Mouse (Mus musculus): Measurements from ENCODE around the gene Pafah2. TPM values are rescaled to one million over a fixed set of nuclear protein-coding genes. Genes with fewer than 3 reads are reported as not detected.

The Pafah2 gene
- polyA plus RNA-seq (2017; shearing (Covaris generic)), result under 1 TPM; 0.70 to 0.90 TPM

DNA sequence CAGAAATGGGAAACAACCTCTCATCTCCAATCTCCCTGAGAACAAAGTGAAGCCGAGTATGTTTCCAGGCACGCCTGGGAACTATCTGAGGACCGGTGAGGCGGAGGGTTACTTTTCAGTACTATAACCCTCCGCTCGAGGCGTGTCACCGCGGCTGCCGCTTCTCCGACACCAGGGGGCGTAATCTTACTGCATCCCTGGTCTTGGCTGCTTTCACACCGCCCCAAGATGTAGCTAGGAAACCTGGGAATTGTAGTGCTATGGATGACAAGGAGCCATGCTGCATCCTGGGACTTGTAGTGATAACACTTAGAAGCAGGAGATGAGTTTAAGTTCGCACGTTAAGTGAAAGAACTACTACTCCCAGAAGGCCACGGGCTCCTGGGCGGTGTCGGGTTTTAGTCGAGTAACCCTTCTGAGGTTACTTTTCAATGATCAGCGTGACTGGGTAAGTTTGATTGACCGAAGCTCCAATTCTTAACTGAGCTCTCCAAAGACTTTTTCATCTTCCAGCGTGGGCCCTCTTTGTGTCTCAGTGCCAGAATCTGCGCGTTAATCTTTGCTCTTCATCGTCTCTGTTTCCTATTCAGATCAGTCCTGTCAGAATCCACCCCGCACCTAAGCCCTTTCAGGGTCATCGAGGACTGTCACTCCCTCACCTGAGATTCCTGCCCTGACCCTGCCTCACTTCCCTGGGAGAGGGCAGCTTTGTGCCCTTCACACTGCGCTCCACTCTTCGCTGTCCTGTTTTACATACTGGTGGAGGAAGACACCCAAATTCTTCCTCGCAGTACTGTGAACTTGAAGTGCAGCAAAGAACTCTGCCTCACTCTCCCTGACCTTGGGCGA lies at the start of gene Pafah2:
Gene Pafah2 (plus strand): TSS at position 344 of the 849 bp plus-strand sequence.
- ATAC-seq, result peak; percentile 100

DNA sequence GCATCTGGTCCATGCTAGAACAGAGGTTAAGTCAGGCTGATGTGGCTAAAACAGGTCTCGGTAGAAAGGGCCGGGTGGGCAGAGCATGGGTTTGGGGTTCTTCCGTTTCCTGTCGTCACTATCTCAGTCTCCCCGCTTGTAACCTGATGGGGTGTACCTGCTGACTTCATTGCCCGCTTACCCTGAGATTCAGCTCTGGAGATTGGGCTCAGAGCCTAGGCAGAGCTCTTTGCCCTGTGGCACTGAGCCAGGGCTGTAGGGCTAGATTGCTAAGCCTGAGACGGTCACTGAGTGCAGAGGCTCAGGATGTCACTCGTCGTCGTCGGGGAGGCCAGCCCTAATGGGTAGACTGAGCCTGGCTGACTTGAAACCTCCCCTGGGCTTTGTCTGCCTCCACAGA lies 48.0 kb upstream of the Pafah2 start:
- no peak for ATAC-seq

DNA sequence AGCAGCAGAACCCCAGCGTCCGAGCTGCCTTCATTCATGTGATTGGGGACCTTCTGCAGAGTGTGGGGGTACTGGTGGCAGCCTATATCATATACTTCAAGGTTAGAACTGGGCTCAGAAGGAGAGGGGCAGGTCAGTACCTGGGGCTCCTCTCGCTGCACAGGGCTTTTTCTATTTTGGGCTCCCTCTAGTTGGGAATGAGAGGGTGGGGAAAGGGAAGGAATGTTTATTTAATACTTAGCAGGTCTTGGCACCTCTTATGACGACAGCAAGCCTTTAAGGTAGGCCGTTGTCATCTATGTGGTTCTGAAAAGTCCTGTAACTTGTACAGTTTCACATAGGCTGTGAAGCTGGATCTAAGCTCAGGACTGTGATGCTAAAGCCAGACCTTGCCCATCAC lies 47.6 kb upstream of the Pafah2 start:
- no peak for ATAC-seq

DNA sequence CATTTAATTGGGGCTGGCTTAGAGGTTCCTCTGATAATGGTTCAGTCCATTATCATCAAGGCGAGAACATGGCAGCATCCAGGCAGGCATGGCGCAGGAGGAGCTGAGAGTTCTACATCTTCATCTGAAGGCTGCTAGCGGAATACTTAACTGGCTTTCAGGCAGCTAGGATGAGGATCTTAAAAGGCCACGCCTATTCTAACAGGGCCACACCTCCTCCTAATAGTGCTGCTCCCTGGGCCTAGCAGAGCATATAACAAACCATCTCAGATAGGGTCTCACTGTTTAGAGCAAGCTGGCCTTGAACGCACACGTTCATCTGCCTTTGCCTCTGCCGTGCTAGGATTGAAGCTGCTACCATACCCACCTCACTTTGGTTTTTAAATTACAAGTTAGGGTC lies 46.3 kb upstream of the Pafah2 start:
- no peak for ATAC-seq

DNA sequence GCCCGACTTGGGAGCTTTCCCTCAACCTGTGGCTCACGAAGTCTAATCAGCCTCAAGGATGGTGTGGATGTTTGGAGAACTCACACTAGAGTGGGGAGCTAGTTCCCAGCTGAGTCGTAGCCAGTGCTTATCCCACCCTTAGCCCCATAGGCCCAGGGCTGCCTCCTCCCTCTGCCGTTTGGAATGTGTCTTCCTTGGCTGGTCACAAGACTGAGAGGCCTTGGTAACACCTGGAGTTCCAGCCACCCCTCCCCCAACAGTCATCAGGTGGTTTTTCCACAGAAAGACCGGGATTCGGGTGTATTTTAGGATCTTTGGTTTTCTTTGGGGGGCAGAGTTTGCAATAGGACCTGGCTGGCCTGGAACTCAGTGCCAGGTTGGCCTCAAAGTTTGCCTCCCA lies 45.5 kb upstream of the Pafah2 start:
- no peak for ATAC-seq

DNA sequence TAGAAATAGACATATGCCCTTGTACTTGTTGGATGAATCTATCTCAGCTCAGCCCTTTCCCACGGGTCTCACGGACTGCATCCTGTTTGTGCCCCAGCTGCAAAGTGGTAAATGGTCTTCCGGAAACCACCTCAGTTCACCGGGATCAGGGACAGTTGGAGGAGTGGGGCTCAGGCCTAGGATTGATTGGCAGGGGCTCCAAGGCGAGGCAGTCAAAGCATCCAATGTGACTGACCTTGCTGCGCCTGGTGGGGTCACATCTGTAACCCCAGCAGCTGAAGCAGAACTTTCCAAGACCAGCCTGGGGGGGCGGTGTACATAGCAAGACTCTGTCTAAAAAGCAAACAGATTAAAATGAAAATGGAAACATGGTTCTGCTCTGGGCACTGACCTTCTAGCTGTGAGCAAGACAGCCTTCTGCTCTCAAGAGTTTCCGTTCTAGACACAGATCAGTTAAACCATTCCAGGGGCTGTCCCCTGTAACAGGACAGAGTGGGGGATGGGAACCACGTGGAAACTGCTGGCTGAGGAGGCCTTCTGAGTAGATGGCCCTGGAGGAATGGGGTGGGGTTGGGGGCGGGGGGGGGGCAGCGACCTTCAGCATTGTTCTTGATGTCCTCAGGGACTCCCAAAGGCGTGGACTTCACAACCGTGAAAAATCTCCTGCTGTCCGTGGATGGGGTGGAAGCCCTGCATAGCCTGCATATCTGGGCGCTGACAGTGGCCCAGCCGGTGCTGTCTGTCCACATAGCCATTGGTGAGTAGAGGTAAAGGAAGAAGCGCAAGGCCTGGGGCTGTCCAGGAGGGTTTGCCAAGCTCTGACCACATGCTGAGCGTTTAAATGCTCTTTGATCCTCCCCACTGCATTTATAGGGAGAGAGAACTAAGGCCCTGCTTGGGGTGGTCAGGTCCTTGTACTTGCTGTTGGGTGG lies 44.5 kb upstream of the Pafah2 start:
- ATAC-seq, result peak; percentile 29

DNA sequence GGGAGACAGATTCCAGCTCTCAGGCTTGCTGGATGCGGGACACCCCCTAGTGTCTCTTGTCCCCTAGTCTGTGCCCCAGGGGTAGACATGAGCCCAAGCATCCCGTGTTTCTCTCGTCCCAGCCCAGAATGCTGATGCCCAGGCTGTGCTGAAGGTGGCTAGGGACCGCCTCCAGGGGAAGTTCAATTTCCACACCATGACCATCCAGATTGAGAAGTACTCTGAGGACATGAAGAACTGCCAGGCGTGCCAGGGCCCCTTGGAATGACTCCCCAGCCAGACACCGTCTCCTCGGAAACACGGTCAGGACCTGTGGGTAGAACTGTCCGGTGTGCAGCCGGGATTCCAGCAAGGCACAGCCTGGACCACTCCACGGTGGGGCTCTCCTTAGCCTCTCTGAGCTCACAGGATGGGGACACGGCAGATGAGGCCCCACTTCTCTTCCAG lies 43.8 kb upstream of the Pafah2 start:
- ATAC-seq, result no peak

DNA sequence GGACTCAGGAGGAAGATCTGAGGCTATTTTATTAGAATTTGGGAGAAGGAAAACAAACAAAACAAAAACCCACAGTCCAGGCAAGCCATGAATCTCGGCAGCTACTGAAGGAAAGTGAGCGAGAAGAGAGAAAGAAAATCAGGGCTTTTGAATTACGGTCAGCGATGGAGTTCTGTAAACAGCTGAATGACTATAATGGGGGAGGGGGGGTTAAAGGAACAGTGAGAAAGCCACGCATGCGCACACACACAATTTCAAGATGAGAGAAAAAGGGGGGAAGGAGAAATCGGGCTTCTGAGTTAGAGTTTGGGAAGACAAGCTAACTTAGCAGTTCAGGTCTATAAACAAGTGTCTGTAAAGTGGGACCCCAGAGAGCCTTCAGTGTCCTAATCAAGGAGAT lies 43.2 kb upstream of the Pafah2 start:
- no peak for ATAC-seq

DNA sequence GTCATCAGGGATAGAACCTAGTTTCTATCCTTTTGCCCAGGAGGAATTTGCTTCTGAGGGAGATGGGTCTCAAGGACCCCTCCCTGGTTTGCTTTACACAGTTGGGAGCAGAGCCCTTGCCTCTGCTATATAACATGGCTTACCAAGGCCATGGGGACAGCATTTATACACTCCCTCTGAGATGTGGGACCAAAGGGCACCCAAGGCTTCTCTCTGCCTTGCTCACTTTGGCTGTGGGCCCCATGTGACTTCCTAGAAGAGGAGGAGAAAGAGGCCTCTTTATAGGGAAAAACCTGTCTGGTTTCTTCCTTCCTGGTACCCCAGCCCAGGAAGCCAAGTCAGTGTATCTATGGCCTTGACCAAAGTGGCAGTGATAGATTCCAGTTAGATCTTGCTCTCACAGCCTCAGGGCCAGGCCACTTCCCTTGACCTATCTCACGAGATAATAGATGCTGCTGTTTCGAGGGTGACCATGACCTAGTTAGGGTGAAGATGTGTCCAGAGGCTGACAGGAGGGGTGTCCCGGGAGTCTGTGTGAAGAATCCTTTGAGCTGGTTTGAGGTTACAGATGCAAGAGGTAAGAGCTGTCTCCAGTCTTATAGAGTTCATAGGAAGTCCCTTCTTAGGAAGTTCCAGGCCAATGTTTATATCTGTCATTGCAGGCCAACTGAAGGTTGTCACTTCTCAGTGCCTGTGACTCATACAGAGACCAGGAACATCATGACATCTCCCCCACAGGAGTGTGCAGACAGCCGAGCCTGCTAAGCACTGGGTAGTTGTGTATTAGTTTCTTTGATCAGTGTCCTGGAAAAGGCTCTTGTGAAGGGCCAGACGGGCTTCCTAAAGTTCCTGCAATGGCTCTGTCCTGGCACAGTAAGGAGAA lies 42.4 kb upstream of the Pafah2 start:
- peak; percentile 28 for ATAC-seq

DNA sequence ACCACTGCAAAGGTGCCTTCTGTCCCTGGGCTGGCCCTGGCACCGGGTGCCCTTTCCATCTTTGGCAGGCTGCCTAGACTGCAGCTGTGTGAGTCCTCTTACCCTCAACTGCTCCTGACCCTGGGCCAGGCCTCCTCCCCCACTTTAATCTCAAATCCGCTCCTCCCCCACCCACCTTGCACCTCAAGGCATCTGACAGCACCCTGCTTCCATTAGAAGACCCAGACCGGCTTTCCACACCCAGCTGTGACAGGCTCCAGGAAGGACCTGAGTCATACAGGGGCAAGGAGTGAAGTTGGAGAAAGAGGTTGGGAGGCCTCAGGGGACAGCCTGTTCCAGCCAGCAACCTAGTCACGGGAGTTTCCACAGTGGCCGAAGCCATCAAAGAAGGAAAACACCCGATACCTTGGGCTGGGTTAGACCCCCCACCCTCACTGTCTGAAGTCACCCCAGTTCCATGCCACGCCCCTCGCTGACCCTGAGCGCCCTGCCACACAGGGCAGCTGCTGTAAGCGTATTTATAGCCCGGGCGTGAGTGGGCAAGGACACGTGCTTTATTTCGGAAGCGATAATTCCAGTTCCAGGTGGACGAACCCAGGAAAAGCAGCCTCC lies 40.2 kb upstream of the Pafah2 start:
- no peak for ATAC-seq

DNA sequence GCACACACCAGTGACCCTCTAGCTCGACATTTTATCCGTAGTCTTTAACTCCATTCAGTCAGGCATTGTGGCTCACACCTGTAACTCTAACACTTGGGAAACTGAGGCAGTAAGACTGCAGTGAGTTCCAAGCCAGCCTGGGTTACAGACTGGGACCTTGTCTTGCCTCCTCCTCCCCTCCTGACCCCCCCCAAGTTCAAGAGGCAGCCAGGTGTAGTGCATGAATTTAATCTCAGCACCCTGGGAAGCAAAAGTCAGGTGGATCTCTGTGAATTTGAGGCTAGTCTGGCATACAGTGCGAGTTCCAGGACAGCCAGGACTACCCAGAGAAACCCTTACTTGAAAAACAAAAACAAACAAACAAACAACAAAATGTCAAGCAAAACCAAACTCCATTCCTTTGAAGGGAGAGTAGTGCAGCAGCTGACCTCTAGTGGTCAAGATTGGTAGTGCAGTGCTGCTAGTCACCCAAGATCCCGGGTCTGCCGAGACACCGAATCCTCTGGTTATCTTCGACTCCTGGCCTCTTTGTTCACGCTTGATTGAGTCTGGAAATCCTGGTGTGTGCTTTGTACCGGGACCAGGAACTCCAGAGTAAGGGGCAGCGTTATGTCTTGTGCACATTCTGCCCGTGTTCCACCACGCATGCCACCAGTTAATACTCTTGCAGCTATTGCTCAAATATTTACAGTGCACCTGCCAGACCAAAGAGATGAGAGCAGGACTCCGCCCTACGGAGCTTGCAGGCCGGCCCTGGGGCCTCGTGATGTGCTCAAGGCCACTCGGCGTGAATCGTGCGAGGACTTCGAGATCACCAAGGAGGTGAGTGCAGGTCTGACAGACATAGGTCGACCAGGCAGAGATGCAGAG lies 39.3 kb upstream of the Pafah2 start:
- peak; percentile 38 for ATAC-seq

DNA sequence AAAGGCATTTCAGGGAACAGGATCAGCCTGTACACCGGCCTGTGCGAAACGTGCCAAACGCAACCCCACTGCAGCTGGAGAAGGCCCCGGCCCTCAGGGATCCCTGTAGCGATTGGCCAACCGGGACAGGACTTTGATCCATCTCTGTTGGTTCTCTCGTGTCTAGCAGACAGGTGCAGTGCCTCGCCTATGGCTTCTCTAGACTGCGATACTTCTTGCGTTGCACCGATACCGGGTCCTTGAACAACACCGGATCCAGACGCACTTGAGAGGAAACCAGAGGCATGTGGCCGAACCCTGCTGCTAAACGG lies 38.7 kb upstream of the Pafah2 start:
- no peak for ATAC-seq

DNA sequence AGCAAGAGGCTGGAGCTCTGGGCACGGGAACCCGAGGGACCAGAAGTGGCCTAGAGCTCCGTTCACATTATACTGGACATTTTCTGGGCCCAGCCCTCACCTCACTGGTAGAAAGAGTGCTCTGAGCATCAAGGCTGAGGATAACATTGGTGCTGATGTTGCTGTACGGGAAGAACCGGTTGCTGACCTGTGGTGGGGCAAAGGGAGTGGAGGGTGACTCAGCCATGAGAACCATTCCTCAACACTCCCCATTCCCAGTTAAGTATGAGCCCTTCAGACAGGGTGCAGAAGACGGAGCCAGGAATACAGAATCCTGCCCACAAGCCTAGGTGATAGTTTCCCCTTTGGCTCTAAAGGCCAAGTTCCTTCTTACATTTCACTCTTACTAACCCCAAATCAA lies 36.5 kb upstream of the Pafah2 start:
- no peak for ATAC-seq

DNA sequence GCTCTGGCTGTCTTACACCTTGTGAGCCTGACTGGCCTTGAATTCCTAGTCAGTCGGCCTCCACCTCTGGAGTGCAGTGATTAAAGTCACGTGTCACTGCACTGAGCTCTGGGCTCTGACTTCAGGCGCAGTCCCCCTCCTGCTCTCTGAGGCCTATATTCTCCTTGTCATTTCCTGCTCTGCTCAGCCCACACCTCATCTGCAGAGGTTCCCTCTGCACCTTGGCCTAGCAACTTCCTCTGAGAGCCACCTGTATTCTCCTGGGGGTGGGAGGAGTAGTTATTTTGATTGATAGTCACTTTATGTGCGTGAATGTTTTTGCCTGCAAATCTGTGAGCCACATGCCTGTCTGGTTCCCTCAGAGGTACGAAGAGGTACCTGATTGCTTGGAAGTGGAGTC lies 34.9 kb upstream of the Pafah2 start:
- peak; percentile 66 for ATAC-seq

DNA sequence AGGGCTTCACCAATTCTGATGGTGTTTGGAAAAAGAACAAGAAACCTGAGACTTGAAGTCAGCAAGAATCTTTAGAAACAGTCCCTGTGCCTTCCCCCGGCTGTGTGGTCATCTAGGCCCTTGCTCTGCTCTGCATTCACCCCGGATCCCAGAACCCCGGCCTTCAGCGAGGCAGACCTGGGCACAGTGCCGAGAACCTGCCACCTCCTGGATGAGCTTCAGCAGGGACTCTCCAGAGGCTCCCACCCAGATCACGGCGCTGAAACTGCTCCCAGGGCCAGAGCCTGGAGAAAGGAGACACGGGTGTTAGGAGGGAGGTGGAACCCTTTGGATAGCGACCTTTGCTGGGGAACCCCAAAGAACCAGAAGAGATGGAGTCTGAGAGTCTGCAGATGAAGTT lies 34.0 kb upstream of the Pafah2 start:
- ATAC-seq, result no peak

DNA sequence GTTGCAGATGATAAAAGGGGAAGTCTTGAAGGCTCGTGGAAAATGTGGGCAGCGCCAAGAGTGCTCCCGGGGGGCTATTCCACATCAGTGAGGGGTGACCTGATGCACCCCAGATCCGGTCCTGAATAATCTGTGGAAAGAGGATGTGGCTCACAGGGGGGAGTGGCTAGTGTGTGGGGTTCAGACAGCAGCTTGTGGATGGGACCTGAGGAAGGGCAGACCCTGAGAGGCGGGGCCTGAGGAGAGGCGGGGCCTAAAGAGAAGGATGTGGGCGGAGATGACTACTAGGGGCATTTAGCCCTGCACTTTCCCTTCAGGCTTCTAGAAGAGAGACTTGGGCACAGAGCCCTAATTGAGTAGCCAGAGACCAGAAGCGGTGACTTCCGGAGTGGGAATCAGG lies 33.5 kb upstream of the Pafah2 start:
- peak; percentile 82 for ATAC-seq

DNA sequence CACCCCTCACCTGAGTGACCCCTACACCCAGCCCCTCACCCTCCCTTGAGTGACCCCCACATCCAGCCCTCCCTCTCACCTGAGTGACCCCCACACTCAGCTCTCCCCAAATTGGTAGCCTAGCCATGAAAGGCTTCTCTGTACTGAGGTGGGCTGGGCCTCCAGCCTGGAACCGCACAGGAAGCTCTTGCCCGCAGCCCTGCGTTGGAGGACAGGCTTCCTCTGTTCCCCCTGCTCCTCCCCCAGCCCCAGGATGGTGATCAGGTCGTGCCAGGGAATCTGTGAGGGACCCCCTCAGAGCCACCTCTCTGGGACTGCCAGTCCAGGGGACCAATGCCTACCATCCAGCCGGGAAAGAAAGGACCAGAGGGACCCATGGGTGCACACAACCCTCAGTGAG lies 30.8 kb upstream of the Pafah2 start:
- ATAC-seq, result no peak

DNA sequence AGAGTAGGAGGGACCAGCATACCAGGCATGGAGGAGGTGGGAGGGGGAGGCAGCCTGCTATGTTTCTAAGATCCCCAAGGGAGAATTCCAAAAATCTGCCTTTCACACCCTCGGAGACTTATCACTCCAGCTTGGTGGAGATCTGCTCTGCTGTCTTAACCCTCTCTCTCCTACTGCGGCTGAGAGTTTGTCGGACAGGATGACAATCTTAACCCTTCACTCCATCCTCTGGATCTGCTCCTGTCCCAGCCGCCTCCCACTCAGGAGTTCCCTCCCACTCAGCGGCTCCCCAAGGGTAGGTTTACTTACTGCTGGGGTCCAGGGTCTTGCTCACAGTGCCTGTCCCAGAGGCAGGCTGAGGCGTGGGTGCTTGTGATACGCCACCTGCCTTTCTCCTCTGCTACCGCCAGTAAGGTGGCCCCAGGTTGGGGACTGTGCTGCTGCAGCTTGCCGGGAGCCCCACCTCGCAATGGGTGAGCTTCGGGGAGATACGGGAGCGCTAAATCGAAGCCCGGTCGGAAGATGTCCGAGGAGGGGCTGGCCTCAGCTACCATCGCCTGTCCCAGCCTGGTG lies 25.4 kb upstream of the Pafah2 start:
- ATAC-seq, result no peak

DNA sequence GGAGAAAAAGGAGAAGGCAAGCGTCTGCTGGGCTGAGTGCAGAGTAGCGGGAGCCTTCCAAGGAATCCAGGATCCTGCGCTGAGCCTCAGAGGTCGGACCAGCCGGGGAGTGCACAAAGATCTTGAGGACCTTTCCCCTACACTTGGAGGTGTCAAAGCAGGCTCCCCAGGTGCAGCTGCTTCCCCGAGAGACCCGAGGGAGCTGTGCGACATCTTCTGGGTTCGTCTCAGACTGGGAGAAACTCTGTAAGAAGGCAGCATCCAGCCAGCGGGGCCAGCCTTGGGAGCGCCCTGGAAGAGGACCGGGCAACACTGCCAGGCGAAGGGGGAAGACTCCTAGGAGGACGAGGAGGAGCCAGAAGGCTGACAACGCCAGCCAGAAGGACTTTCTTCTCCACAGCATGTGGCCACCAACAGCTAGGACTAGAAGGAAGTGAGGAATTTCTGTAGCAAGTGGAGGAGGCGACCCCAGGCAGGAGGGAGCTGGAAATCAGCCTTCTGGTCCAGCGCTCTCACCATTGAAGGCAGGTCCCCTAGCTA lies 24.7 kb upstream of the Pafah2 start:
- ATAC-seq, result no peak

DNA sequence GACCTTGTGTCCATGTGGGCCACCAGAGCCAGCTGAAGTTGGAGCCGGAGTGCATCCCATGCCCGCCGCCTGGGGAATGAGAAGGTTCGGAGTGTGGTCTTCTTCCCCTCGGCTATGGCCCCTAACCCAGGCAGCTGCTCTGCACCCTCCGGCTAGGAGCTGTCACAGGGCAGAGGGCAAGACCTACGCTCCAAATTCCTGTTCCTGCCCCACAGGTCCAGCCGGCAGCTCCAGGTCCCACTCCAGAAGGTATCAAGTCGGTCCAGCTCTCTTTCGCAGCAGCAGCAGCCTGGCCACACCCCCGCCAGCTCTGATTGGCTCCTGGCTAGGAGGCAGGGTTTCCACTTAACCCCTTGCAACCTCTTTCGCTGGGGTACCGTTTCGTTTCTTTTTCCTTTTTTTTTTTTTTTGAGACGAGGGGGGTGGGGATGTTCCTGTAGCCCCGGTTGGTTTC lies 23.8 kb upstream of the Pafah2 start:
- peak; percentile 94 for ATAC-seq

DNA sequence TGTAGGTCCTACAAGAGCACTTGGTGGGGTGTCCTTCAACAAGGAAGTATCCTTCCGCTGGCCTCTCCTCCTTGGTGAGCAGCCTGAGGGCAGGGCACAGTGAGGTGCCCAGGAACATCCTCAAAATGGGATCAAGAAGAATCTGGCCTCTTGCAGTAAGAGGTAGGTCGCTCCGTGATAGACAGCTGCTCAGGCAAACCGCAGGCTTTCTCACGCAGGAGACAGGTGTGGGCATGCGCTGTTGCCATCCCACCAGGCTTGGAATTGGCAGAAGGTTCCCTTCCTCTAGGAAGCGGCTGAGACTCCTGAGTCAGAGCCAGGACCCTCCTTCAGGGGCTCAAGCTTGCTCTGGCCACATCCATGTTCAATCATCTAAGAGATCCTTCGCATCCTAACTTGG lies 22.8 kb upstream of the Pafah2 start:
- ATAC-seq, result no peak

Measured in activated CD4-positive, CD25-positive, alpha-beta regulatory T cell, adult 4 months (primary cell).